Mouse (Mus musculus) B cell, adult 2 months (primary cell): Measurements from ENCODE around the gene Gabarap.
"Not testable (repeated sequence)": the region's sequence is repeated elsewhere in the genome, so short reads cannot be mapped to it uniquely, and the experiment has no call there.

Experiments used
- DNase-seq, 2 experiments: peaks; one replicate each; pipeline ENCODE4 v3.0.0; 2022

The Gabarap gene

DNA sequence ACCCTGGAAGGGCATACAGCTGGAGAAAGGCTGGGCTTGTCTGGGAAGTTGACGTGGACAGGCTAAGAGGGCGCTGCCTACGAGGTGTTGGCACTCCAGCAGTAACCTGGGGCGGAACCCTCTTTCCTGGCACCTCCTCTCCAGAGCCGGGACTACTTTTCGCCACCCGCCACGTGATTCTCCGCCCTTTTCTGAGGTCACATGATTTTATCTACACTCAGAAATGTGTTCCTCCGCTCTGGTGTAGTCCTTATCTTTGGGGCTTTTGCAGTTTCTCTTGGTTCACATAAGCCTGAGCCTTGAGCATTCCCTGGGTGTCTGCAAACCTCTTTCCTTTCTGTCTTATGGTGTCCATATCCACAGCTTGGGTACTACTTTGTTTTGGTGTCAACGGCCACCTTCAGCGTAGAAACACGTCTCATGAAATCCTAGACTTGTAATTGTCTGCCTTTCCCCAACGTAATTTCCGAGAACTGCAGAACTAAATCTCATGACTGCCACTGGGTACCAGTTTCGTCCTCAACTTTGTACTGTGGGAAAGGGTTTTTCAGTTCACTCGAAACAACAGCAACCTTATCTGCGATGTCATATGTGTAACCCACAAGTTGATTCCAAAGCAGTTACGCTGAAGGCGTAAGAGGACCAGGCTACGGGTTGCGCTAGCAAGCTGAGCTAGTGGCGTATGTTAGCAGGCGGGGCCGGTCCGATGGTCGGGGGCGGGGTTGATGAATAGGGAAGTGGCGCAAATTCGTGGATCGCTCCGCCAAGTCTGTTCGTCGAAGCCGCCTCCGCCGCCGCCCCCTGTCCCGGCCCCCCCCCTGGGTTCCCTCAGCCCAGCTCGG is at the start of gene Gabarap:
Gene Gabarap (plus strand): TSS at position 294 of the 842 bp plus-strand sequence.
- DNase-seq, result peak; percentile 96 to 98

GRCm38 (mm10) chr11:69945216-69945615 is 45.7 kb upstream of the Gabarap start:
- DNase-seq, result no peak

DNA sequence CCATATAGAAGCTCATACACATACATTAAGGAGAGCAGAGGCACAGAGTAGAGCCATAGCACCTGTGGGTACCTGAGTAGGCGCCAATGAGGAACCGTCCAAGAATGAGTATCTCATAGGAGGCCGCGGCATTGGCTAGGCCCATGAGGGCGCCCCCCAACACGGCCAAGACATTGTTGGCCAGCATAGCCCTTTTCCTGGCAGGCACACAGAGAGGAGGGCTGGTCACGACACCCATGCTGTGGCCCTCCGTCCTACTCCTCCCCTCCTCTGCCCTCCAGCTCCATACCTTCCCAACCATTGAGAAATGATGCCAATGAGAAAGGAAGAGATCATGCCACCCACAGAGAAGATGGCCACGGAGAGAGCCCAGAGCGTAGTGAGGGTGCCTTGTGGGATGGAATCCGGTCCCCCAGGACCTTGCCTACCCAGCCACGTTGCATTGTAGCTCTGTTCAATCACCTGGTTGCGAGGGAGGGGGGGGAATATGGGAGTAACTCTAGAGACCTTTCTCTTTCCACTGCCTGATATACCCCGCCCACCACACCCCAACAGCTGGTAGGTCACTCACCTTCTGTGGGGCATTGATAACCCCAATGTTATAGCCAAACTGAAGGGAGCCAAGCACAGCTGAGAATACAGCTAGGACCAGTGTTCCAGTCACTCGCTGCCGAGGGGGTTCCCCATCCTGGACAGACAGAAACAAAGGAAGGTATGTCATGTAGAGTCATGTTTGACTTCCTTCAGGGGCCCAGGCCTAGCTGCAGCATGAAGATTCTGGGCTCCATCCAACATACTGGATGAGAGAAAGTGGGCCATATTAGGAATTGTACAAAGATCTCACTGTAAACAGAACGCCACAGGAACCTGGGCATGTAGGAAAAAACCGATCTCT is 44.7 kb upstream of the Gabarap start:
- no peak for DNase-seq

DNA sequence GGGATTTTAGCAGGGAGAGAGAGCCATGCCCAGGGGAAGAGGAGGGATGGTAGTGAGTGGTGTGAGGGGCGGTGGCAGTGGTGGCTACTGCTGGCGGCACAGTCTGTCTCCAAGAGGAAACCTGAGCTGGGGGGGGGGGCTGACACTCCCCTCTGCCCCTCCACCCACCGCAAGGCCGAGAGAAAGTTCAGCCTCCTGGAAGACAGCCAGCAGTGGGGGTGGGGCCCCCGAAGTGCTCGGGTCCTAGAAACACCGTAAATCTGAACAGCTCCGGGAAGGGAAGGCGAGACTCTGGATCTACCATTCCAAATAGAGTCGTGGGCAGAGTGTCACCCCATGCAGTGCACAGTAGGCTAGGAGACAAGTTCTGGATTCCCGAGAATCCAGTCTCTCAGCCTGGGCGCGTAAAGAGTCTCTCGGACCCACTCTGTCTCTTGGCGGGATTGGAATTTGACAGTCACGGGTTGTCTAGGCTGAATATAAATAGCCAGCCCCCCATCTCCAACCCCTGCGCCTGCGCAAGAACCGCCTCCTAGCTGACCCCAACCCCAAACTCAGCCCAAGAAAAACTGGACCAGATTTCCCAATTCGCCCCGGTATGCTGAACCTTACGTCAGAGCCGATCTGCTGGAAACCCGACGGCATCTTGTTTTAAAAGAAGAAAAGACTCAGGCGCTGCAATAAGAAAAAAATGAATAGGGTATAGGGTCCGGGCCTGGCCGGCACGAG is 43.4 kb upstream of the Gabarap start:
- DNase-seq, result no peak

GRCm38 (mm10) chr11:69948066-69948762 is 42.7 kb upstream of the Gabarap start, which contains the start of gene Slc2a4:
Gene Slc2a4 (minus strand): TSS chr11:69948188.
- peak; percentile 87 to 90 for DNase-seq

DNA sequence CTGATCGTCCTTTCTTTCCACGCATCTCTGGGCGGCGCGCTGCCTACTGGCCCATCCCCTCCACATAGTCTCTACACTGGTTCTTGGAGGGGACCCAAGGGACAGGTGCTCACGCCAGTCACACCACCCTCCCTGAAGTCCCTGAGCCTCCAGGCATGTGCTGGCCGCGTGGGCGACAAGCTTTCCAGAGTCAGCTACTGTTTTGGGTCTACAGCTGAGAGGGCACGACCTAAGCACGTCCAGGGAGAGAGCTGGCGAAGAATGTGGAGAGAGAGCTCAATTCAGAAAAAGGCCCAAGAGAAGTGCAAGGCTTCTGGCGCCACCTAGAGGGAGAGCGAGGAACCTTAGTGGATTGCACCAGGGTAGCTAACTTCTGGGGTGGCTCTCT is 42.2 kb upstream of the Gabarap start:
- peak; percentile 92 to 93 for DNase-seq

- DNase-seq, result peak; percentile 42 to 44
Measured at GRCm38 (mm10) chr11:69950807-69951459, 40.0 kb upstream of the Gabarap start.

DNA sequence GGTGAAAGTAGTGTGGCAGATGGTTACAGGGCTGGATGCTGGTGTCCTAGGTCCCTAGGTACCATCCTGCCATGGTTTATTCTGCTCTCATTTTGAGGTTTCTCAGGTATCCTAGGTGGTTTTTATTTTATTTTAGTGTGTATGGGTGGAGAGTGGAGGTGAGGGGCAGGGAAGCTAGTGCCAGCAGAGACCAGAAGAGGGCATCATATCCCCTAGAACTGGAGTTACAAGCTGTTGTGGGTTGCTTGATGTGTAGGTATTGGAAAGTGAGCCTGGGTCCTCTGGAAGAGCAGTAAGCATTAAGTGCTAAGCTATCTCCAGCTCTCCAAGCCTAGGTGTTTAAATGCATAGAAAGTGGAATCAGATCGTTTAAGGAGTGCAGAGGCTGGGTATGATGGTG is 38.7 kb upstream of the Gabarap start:
- no peak for DNase-seq

GRCm38 (mm10) chr11:69953267-69953915 is 37.6 kb upstream of the Gabarap start:
- no peak for DNase-seq

DNA sequence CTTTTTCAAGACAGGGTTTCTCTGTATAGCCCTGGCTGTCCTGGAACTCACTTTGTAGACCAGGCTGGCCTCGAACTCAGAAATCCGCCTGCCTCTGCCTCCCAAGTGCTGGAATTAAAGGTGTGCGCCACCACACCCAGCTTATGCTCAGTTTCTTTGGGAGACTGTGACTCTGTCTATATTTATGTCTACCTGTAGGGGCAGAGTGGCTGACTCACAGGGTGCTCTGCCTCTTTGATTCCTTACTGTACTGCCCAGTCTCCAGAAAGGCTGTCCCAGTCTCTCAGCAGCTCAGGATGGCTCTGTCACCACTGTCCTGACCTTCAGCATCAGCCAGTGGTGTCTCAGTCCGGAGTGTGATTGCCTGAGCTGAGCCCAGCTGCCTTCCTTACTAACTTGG is 35.3 kb upstream of the Gabarap start:
- not testable (repeated sequence) for DNase-seq

GRCm38 (mm10) chr11:69956218-69956617 is 34.7 kb upstream of the Gabarap start:
- DNase-seq, result peak in 1 of 2 experiments; percentile 26

GRCm38 (mm10) chr11:69960616-69961015 is 30.3 kb upstream of the Gabarap start:
- peak; percentile 40 to 51 for DNase-seq

DNA sequence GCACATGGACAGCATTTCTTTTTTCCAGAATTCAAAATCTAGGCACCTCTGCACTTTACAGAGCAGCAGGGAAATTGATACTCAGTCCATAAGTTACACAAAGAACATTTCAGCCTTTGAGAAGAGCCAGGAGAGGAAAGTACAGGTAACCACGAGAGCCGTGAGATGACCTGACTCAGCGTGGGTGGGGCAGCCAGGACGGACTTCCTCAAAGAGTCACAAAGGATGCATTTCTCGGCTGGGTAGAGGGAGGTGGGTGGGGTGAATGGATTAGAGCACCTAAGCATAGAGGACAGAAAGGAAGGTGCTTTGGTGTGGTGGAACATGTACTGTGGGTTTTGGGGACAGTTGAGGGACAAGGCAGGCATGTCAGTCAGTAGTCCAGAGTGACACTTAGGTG is 29.1 kb upstream of the Gabarap start:
- peak; percentile 24 to 45 for DNase-seq

GRCm38 (mm10) chr11:69964650-69965270 is 26.2 kb upstream of the Gabarap start, which contains the start of gene Cldn7:
Gene Cldn7 (plus strand): TSS chr11:69964779.
- no peak for DNase-seq

GRCm38 (mm10) chr11:69965271-69966005 is 25.5 kb upstream of the Gabarap start:
- peak in 1 of 2 experiments; percentile 32 for DNase-seq

GRCm38 (mm10) chr11:69966006-69966859 is 24.7 kb upstream of the Gabarap start:
- peak; percentile 25 to 27 for DNase-seq

DNA sequence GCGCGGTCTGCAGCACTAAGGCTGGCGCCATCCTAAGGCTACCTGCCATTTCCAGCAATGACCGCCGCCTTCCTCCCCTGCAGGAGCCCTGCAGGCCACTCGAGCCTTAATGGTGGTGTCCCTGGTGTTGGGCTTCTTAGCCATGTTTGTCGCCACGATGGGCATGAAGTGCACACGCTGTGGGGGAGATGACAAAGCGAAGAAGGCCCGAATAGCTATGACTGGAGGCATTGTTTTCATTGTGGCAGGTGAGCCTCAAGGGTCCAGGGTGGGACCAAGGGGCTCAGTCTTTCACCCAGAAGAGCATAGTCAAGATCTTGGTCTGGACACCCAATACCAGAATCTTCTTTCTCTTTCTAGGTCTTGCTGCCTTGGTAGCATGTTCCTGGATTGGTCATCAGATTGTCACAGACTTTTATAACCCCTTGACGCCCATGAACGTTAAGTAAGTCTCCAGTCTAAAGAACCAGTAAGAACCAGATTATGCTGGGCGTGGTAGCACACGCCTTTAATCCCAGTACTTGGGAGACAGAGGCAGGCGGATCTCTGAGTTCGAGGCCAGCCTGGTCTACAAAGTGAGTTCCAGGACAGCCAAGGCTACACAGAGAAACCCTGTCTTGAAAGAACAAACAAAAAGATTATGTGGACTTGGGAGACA is 24.0 kb upstream of the Gabarap start:
- no peak for DNase-seq

DNA sequence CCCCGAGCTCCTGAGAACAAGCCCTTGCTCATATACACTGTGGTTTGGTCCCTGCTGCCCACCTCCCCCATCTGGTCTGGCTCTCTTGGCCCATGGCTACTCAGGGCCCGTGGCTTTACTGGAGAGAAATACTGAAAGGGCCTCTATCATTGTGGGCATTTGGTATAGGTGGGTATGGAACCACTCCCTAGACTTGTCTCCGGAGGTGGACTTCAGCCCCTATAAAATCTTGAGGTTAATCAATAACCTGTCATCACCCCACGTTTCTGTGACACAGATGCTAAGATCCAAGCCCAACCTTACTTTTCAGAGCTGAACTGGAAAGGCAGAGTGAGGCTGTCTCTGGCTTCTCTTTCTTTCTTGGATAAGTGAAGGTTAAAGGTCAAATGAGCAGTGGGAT is 22.1 kb upstream of the Gabarap start:
- DNase-seq, result no peak
